Mouse (Mus musculus) right cerebral cortex, postnatal 4 days (tissue): ENCODE measurements around the gene Gadd45g.

ENCODE experiments used
- DNase-seq: peaks from one replicate; pipeline ENCODE4 v3.0.0-alpha.2; 2022

Gadd45g gene

DNA sequence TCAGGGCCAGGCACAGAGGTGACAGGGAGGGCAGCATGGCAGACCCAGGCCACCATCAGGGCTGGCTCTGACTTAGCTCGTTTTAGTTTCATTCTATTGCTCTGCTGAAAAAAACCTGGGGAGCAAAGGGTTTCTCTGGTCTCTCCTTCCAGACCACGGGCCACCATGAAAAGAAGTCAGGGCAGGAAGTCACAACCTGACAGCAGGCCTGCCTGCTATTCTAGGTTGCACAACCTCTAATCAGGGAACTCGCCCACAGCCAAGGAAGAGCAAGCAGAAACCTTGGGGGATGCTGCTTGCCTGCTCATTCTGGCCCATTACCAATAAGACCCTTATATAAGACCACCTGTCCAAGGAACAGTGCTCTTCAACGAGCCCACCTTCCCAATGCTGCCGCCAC is 9.1 kb downstream of the Gadd45g start:
- DNase-seq = no peak

DNA sequence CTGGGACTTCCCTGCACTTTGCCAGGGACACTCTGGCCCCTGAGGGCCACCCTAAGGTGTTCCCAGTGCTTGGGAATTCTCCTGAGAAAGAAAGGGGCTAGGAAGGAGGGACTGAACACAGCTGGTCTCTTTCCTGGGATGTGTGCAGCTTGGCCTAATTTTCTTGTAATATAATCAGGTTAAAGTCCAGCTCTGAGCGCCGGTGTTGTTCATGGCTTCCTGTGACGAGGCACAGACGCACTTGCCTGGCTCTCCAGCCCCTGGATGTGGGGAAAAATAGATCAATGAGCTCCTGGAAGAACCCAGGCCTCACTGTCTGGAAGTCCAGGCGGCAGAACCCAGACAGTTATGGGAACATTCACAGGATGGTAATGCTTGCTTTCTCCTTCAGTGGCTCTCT is 10.7 kb downstream of the Gadd45g start:
- no peak for DNase-seq

- no peak for DNase-seq
These were observed 12.0 kb downstream of the Gadd45g start for GRCm38 (mm10) chr13:51858475-51858874.

- DNase-seq = no peak
These were observed 12.7 kb downstream of the Gadd45g start for GRCm38 (mm10) chr13:51859174-51859573.

DNA sequence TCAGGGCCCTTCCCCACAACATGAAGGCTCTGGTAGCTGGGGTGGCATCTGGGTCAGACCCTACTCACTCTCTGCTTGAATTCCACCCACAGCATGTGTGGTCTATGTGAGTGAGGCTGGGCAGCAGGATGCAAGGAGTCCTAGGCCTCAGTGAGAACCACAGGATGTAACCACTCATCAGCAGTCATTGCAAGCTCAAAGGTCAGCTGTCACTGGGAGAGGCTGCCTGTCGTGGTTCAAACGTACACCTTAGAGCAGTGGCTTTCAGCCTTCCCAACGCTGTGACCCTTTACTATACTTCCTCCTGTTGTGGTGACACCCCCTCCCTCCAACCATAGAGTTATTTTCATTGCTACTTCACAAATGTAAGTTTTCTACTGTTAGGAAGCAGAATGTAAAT is 13.3 kb downstream of the Gadd45g start:
- DNase-seq = no peak

GRCm38 (mm10) chr13:51862750-51863149 is 16.3 kb downstream of the Gadd45g start:
- DNase-seq = no peak

DNA sequence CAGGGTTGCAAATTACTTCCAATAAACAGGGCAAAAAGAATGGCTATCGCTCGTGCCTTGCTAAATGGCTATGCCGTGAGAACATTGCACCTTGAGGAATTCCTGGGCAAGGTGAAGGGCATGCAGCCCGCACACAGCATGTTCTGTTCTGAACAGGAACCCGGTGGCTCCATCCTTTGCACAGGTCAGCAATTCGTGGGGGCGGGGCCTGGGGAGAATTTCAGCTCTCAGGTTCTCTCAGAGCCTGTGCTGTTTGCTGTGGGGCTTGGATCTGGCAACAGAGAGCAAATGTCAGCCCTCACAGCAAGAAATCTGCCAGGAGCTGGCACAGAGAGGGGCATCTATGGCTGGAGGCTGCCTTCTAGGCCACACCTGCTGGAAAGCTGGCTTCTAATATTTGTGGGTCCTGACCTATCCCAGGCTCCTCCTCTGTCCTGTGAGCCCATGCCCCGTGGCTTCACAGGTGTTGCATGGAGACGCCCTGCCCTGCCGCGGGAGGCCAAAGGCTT is 19.7 kb downstream of the Gadd45g start:
- no peak for DNase-seq

DNA sequence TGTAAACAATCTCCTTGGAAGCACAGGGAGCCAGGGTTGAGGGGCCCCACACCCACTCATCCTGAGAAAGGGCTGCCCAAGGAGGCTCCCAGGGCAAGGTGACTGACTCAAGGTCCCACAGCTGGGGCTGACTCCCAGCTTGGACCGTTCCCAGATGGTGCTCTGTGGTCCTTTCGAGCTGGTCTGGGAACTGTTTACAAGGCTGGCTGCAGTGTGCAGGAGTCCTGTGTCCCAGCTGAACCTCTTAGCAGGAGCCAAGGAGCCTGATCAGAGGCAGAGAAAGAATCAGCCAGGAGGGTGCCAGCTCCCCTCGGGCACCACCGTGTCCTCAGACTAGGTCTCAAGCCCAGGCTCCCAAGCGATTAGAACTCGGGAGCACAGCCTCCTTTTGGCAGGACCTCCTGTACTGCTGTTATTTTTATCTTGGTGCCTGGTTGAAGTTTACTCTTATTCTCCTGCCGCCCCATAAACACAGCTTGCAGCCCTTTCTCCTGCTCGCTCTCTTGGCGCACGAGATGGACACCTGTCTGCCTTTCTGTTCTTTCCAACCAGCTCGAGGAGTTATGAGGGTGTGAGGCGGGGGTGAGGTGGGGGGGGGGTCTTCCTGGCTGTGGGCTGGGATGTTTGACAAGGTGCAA is 22.1 kb downstream of the Gadd45g start:
- DNase-seq = no peak

- no peak for DNase-seq
These were observed 22.6 kb downstream of the Gadd45g start for GRCm38 (mm10) chr13:51869129-51869491.

DNA sequence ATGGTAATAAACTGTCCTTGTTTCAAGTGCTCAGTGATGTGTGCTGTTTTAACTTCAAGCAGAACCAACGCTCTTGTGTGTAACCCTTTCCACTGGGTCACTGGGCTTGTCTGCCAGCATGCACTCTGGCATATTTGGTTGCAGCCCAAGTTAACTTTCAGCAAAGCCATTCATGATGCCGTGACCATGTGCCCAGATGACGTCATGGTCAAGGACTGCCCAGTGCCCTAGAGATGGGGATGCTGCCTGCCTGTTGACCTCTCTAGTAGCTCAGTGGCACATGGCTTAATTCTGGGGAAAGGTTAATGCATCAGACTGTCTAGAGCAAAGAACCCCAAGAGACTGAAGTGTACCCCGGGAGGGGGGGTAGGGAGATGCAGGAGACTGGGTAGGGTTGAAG is 24.7 kb downstream of the Gadd45g start:
- DNase-seq = no peak

DNA sequence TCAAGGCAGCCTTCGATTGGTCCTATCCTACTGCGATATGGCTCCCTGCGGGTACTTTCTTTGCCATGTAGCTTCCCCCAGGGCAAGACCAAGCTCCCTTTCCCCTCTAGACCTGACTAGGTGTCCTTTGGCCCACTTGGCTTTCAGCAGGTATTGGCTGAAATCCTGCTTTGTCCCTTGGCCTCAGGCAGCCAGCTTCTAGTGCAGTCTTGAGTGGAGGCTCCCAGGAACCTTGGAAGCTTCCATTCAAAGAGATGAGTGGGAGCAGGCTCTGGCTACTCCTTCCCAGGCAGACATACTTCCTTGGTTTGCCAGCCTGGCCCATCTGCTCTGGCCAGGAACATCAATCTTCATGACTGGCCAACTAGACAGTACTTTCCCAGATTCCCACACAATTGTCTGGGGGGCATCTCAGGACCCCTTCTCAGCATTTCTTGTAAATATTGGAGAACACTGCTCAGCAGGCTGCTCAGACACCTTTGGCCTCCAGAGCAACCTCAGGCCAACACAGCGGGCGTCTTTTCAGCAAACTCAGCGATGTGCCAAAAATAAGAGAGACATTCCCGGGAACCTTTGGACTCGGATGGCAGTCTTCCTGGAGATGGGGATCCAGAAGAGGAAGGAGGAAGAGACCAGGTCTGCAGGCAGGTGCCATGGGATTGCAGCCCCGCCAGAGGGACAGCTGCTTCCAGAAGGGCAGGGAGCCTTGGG is 25.9 kb downstream of the Gadd45g start:
- no peak for DNase-seq

DNA sequence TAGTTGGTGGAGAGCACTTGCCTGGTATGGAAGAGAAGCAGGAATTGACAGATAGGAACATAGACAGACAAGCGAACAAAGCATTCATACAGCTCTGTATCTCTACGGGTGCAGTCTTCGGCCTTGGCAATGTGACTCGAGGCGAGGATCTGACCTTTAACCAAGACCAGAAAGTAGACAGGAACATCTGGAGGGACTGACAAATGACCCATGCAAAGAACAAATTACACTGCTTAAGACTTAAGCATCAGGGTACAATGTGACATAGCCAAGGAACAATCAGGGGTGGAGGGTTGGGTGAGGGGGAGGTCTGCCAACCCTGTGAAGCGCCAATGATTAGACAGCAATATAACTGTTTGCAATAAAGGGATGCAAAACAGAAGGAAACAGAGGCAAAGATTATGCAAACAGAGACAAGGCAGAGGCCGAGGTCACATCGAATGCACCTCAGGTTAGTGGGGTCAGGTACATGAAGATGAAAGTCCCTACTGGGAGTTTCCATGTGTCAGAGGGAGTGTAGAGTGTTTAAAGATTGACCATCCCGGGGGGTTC is 26.6 kb downstream of the Gadd45g start:
- DNase-seq = no peak

- no peak for DNase-seq
These were observed 27.3 kb downstream of the Gadd45g start for GRCm38 (mm10) chr13:51873786-51874185.

DNA sequence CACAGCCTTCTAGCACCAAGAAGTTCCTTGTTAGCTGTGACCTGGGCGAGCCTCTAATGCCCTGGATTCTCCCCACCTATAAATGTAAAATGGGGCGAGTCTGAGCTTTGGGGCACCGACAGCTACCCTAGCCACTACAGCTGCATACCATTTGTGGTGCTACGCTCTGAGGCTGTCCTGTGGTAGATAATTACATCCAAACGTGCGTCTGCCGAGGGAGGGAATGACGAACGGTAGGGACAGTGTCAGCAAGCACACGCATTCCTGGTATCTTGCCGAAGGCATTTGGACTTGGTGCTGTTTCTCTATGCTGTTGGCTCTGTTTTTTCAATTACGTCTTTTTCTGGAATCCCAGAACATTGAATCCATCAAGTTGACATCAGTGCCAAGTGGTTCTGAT is 29.7 kb downstream of the Gadd45g start:
- DNase-seq = no peak

- no peak for DNase-seq
These were observed 32.3 kb downstream of the Gadd45g start for GRCm38 (mm10) chr13:51878806-51879205.

DNA sequence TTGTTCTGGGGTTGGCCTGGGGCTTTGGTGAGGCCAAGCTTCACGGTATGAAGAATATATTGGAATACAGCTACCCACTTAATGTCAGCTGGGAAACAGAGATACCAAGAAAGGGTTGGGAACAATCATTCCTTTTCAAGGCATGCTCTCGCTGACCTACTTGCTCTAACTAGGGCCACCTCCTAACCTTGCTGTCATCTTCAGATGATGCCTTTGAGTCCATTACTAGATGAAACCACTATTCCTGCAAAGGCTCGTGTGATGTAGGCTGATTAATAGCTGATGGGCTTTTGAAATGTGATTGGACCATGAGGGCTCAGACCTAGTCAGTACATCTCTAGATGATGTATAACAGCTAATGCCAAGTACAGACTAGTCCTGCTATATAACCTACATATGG is 33.1 kb downstream of the Gadd45g start:
- DNase-seq = no peak

- DNase-seq = no peak
These were observed 33.5 kb downstream of the Gadd45g start for GRCm38 (mm10) chr13:51880019-51880418.

DNA sequence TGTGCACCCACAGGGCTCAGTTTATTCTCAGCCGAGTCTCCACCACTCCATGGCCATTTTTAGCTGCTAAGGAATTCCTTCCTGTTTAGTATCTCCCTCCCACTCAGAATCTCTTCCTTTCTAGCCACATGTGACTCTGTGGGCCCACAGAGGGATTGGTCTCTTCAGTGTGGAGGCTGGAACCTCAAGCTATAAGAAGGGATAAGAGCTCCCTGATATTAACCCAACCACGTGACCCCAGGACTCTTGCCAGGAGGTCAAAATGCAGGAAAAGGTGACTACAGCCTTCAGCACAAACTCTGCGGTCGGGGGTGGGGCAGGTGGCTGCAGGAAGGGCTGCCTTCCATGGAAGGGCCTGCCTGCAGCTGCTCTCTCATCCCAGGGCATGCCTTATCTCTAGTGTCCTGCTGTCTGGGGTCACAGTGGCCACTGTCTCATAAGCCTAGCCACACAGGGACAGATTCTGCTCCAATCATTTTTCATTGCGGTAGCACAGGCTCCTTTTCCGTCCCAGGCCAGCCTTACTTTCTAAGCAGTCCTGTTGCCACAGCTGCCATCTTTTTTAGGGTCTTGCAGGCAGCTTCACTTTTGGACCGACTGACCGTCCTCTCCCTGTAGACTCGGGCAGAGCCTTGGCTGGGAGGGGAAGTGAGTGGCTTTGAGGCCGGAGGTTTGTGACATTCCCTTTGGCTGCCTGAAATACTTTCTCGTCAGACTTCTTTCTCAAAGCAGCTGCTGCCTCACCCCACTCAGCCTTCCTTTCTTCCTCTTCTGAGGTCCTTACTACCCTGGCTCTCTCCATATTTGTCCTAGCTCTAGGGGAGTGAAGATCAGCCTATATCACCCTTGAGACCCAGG is 35.0 kb downstream of the Gadd45g start:
- no peak for DNase-seq

DNA sequence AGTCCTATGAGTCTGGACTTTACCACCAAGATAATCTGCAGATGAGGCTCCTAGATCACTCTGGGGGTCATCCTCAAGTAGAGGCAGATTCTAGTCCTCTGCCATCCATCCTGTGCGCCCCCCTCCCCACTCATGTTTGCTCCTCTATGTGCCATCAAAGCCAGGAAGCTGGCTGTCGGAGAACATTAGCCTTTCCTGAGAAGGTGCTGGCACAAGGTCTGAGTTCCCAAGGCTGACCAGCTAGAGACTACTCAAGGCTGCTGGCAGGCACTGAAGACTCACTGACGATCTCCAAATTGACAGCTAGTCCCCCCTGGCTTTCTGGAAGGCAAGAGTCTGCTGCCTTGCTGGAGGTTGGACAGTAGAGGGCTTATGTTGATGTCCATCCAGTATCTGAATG is 35.7 kb downstream of the Gadd45g start:
- DNase-seq = no peak

DNA sequence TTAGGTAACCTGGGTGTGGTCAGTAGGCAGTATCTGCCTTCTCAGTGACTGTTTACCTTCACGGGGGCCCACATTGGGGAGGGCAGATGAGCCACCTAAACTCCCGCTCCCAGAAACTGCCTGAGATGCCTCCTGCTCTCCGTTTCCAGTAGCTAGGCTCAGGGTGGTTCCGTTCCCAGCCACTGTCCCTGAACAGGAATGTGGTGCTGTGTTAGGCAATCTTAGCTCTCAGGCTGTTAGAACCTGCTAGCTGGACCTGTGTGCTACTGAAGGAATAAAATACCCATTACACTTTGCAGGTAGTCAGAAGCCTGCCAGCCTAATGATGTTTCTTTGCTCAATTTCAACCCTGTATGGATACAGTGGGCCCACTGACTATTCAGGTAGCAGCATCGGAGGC is 37.8 kb downstream of the Gadd45g start:
- no peak for DNase-seq

GRCm38 (mm10) chr13:51885594-51885993 is 39.1 kb downstream of the Gadd45g start:
- DNase-seq = no peak

GRCm38 (mm10) chr13:51886085-51886484 is 39.6 kb downstream of the Gadd45g start:
- DNase-seq = no peak

GRCm38 (mm10) chr13:51886723-51887122 is 40.2 kb downstream of the Gadd45g start:
- DNase-seq = no peak
